Mouse (Mus musculus) bone marrow, adult 2 months (tissue): Measurements from ENCODE around the gene Olfr221.

Experiments used
- CTCF ChIP-seq: fragments of 200-500 bp; IDR thresholded peaks from 2 replicates; pipeline ENCODE4 v1.5.1; 2011; ENCODE audit warnings: low read length, control low read depth; ENCODE audit not compliant: control insufficient read depth, insufficient read depth
- POLR2A ChIP-seq: fragments of 200-500 bp; IDR thresholded peaks from 2 replicates; pipeline ENCODE4 v1.6.1; 2011; ENCODE audit warnings: low read depth, mild to moderate bottlenecking, control low read depth, low read length, borderline replicate concordance; ENCODE audit not compliant: control insufficient read depth

DNA sequence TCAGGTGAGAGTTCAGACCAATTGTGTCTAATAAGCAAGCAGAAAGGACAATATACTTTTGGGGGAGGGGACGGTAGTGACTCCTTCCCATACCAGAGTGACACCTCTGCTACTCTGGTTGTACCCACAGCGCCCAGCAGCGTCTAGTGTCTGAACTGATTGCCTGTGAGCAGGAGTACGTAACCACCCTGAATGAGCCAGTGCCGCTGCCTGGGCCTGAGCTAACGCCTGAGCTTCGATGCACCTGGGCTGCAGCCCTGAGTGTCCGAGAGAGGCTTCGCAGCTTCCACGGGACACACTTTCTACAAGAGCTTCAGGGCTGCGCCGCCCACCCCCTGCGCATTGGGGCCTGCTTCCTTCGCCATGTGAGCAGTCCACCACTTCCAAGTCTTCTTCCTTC is 44.8 kb downstream of the Olfr221 start:
- no peak for TF ChIP-seq POLR2A
- TF ChIP-seq CTCF = no peak
